Mouse (Mus musculus) myocyte (in vitro differentiated cells): ENCODE data around the gene Itfg2.

ENCODE experiments used
- E2F4 ChIP-seq: IDR thresholded peaks from one replicate; pipeline ENCODE4 v1.6.1; 2011; ENCODE audit warnings: mild to moderate bottlenecking, control low read depth, moderate library complexity; ENCODE audit not compliant: insufficient read depth
- MAX ChIP-seq: IDR thresholded peaks from one replicate; pipeline ENCODE4 v1.6.1; 2011; ENCODE audit warnings: low read depth, mild to moderate bottlenecking, control low read depth
- MYOD1 ChIP-seq, 3 experiments: IDR thresholded peaks; one replicate each; pipeline ENCODE4 v1.6.1; 2011; ENCODE audit warnings: control low read depth in 2 of 3, low read depth in 2 of 3, mild to moderate bottlenecking in 2 of 3, moderate library complexity in 1 of 3; ENCODE audit not compliant: insufficient read length in 2 of 3, control insufficient read depth in 1 of 3
- MYOG ChIP-seq, 3 experiments: IDR thresholded peaks; one replicate each; pipeline ENCODE4 v1.6.1; 2011; ENCODE audit warnings: control low read depth in 2 of 3, low read depth in 2 of 3, mild to moderate bottlenecking in 2 of 3; ENCODE audit not compliant: insufficient read length in 2 of 3, control insufficient read depth in 1 of 3, insufficient read depth in 1 of 3
- POLR2A ChIP-seq: IDR thresholded peaks from one replicate; pipeline ENCODE4 v1.6.1; 2011; ENCODE audit warnings: low read depth, mild to moderate bottlenecking, control low read depth, moderate library complexity; ENCODE audit not compliant: insufficient read length
- POLR2AphosphoS2 ChIP-seq: IDR thresholded peaks from one replicate; pipeline ENCODE4 v1.6.1; 2011; ENCODE audit warnings: low read depth, control low read depth; ENCODE audit not compliant: insufficient read length
- REST ChIP-seq: IDR thresholded peaks from one replicate; pipeline ENCODE4 v1.6.1; 2011; ENCODE audit warnings: mild to moderate bottlenecking, control low read depth, moderate library complexity; ENCODE audit not compliant: insufficient read depth, insufficient read length
- SRF ChIP-seq: IDR thresholded peaks from one replicate; pipeline ENCODE4 v1.6.1; 2011; ENCODE audit warnings: low read depth; ENCODE audit not compliant: control insufficient read depth, insufficient read length
- TCF12 ChIP-seq: IDR thresholded peaks from one replicate; pipeline ENCODE4 v1.6.1; 2011; ENCODE audit warnings: mild to moderate bottlenecking, control low read depth; ENCODE audit not compliant: poor library complexity, insufficient read depth, severe bottlenecking
- USF1 ChIP-seq: IDR thresholded peaks from one replicate; pipeline ENCODE4 v1.6.1; 2011; ENCODE audit warnings: low read depth, mild to moderate bottlenecking, control low read depth, moderate library complexity

GRCm38 (mm10) chr6:128464996-128465395 lies 40.3 kb upstream of the Itfg2 start:
- TF ChIP-seq MAX (no peak), POLR2A (no peak), MYOG (IDR thresholded peaks at IDR 0.05; ENCODE audit: control insufficient read depth in 1 of 3, insufficient read depth in 1 of 3, insufficient read length in 2 of 3, low read depth in 2 of 3) (no peak), MYOD1 (IDR thresholded peaks at IDR 0.05; ENCODE audit: control insufficient read depth in 1 of 3, insufficient read length in 2 of 3, low read depth in 2 of 3) (no peak), POLR2AphosphoS2 (no peak), USF1 (no peak), REST (no peak), TCF12 (no peak), E2F4 (no peak), SRF (no peak)
